Mouse (Mus musculus) midbrain, embryonic 15.5 days (tissue): Measurements from ENCODE around the gene Olfr485. TPM values are rescaled to one million over a fixed set of nuclear protein-coding genes. Genes with fewer than 3 reads are reported as not detected.
"Not testable (repeated sequence)": the region's sequence is repeated elsewhere in the genome, so short reads cannot be mapped to it uniquely, and the experiment has no call there.

Experiments used
- ATAC-seq: fragments of 200-750 bp; cut with Nextera tagmentation; replicated peaks from 2 replicates; pipeline ENCODE4 v1.8.0; 2017; ENCODE audit warnings: moderate TSS enrichment
- H3K27ac ChIP-seq: fragments of 300-500 bp; sonication (generic); 2 replicates; pipeline ENCODE4 v1.5.1; 2015; ENCODE audit warnings: mild to moderate bottlenecking, inconsistent platforms
- H3K27me3 ChIP-seq: fragments of 300-500 bp; sonication (generic); replicated peaks from 2 replicates; pipeline ENCODE4 v1.6.1; 2015; ENCODE audit warnings: inconsistent platforms
- H3K36me3 ChIP-seq: fragments of 300-500 bp; sonication (generic); replicated peaks from 2 replicates; pipeline ENCODE4 v1.6.1; 2015; ENCODE audit warnings: inconsistent platforms
- H3K4me1 ChIP-seq: fragments of 300-500 bp; sonication (generic); 2 replicates; pipeline ENCODE4 v1.6.1; 2015; ENCODE audit warnings: inconsistent platforms
- H3K4me2 ChIP-seq: fragments of 300-500 bp; sonication (generic); 2 replicates; pipeline ENCODE4 v1.6.1; 2015; ENCODE audit warnings: inconsistent platforms, mild to moderate bottlenecking, moderate library complexity
- H3K4me3 ChIP-seq: fragments of 300-500 bp; sonication (generic); 2 replicates; pipeline ENCODE4 v1.5.1; 2015; ENCODE audit warnings: mild to moderate bottlenecking, inconsistent platforms
- H3K9ac ChIP-seq: fragments of 300-500 bp; sonication (generic); 2 replicates; pipeline ENCODE4 v1.6.1; 2015; ENCODE audit warnings: mild to moderate bottlenecking, inconsistent platforms
- H3K9me3 ChIP-seq: fragments of 300-500 bp; sonication (generic); 2 replicates; pipeline ENCODE4 v1.6.1; 2016; ENCODE audit warnings: inconsistent platforms
- WGBS: fragments of 180-500 bp; shearing (Covaris S2); methylation state at CpG from one replicate; pipeline ENCODE4 v1.1.7; 2015; ENCODE audit warnings: mixed read lengths; 5-methylcytosine and 5-hydroxymethylcytosine counted together
- polyA plus RNA-seq: library from polyadenylated mRNA; unstranded; fragments of >200 nt; fragmentation: Nextera tagmentation; extraction: Ambion mirVana; gene quantifications from 2 replicates; pipeline ENCODE4 v1.2.1, GENCODE M21; 2015

Olfr485 gene
- polyA plus RNA-seq = not detected in 2 replicates

- no peaks in the 10 kb centered on the region for H3K9me3 ChIP-seq
- ATAC-seq = no peak
- no peaks in the 10 kb centered on the region for H3K4me1 ChIP-seq
- H3K9ac ChIP-seq = no peak within 1 kb of the TSS
- H3K4me3 ChIP-seq = no peak within 1 kb of the TSS
- H3K27ac ChIP-seq = no peak within 1 kb of the TSS
- no peak within 1 kb of the TSS for H3K4me2 ChIP-seq
- no peaks in the 10 kb centered on the region for H3K36me3 ChIP-seq
- no peaks in the 10 kb centered on the region for H3K27me3 ChIP-seq
Measured at GRCm38 (mm10) chr7:108159771-108160170, at the start of gene Olfr485. Gene Olfr485, minus strand, starts transcription at chr7:108159871.

GRCm38 (mm10) chr7:108196938-108197337 lies 37.3 kb upstream of the Olfr485 start:
- H3K27ac ChIP-seq = no peak overlapping the region
- H3K9me3 ChIP-seq = no peaks in the 10 kb centered on the region
- no peak overlapping the region for H3K4me2 ChIP-seq
- H3K36me3 ChIP-seq = no peaks in the 10 kb centered on the region
- no peak for ATAC-seq
- H3K4me1 ChIP-seq = no peaks in the 10 kb centered on the region
- H3K9ac ChIP-seq = no peak overlapping the region
- 58% methylated on average over 6 of the region's 6 CpGs for WGBS
- no peaks in the 10 kb centered on the region for H3K27me3 ChIP-seq
- H3K4me3 ChIP-seq = no peak overlapping the region

GRCm38 (mm10) chr7:108196337-108196736 lies 36.7 kb upstream of the Olfr485 start:
- not testable (repeated sequence) for H3K27me3 ChIP-seq, H3K36me3 ChIP-seq, H3K9ac ChIP-seq, H3K27ac ChIP-seq, H3K4me3 ChIP-seq, H3K4me2 ChIP-seq, H3K9me3 ChIP-seq, ATAC-seq, H3K4me1 ChIP-seq
- WGBS = 51% methylated on average over 3 of the region's 3 CpGs

GRCm38 (mm10) chr7:108192714-108193113 lies 33.0 kb upstream of the Olfr485 start:
- H3K9me3 ChIP-seq, H3K4me2 ChIP-seq, ATAC-seq, H3K9ac ChIP-seq, H3K4me3 ChIP-seq, H3K4me1 ChIP-seq, H3K27me3 ChIP-seq, H3K36me3 ChIP-seq, H3K27ac ChIP-seq: not testable (repeated sequence)
- 42% methylated on average over 1 of the region's 1 CpGs for WGBS

GRCm38 (mm10) chr7:108191196-108191595 lies 31.5 kb upstream of the Olfr485 start:
- H3K4me3 ChIP-seq, H3K36me3 ChIP-seq, H3K4me1 ChIP-seq, H3K4me2 ChIP-seq, H3K9ac ChIP-seq, H3K27me3 ChIP-seq, H3K9me3 ChIP-seq, ATAC-seq, H3K27ac ChIP-seq: not testable (repeated sequence)
- WGBS = 33% methylated on average over 2 of the region's 2 CpGs

GRCm38 (mm10) chr7:108185237-108185636 lies 25.6 kb upstream of the Olfr485 start:
- ATAC-seq, H3K4me2 ChIP-seq, H3K9ac ChIP-seq, H3K27ac ChIP-seq, H3K27me3 ChIP-seq, H3K4me3 ChIP-seq, H3K9me3 ChIP-seq, H3K4me1 ChIP-seq, H3K36me3 ChIP-seq: not testable (repeated sequence)
- WGBS = 83% methylated on average over 2 of the region's 2 CpGs

GRCm38 (mm10) chr7:108184401-108184800 lies 24.7 kb upstream of the Olfr485 start:
- H3K9ac ChIP-seq, H3K27me3 ChIP-seq, H3K36me3 ChIP-seq, H3K9me3 ChIP-seq, H3K27ac ChIP-seq, H3K4me3 ChIP-seq, H3K4me1 ChIP-seq, ATAC-seq, H3K4me2 ChIP-seq: not testable (repeated sequence)
- WGBS = 79% methylated on average over 3 of the region's 3 CpGs

- not testable (repeated sequence) for H3K27ac ChIP-seq, H3K9me3 ChIP-seq, ATAC-seq, H3K9ac ChIP-seq, H3K4me1 ChIP-seq, H3K27me3 ChIP-seq, H3K4me3 ChIP-seq, H3K4me2 ChIP-seq, H3K36me3 ChIP-seq
- 96% methylated on average over 1 of the region's 1 CpGs for WGBS
Measured at GRCm38 (mm10) chr7:108172642-108173041, 13.0 kb upstream of the Olfr485 start, which contains the start of gene Olfr486. Gene Olfr486, minus strand, starts transcription at chr7:108172742.

- H3K4me2 ChIP-seq = no peak within 1 kb of the TSS
- no peak for ATAC-seq
- no peaks in the 10 kb centered on the region for H3K9me3 ChIP-seq
- no peak within 1 kb of the TSS for H3K9ac ChIP-seq
- no peak within 1 kb of the TSS for H3K27ac ChIP-seq
- no peaks in the 10 kb centered on the region for H3K4me1 ChIP-seq
- no peaks in the 10 kb centered on the region for H3K27me3 ChIP-seq
- no peaks in the 10 kb centered on the region for H3K36me3 ChIP-seq
- H3K4me3 ChIP-seq = no peak within 1 kb of the TSS
Measured at GRCm38 (mm10) chr7:108127349-108127748, 32.3 kb downstream of the Olfr485 start, which contains the start of gene Olfr484. Gene Olfr484, minus strand, starts transcription at chr7:108127449.

- H3K36me3 ChIP-seq = no peaks in the 10 kb centered on the region
- H3K9me3 ChIP-seq = no peaks in the 10 kb centered on the region
- H3K4me1 ChIP-seq = no peaks in the 10 kb centered on the region
- H3K4me2 ChIP-seq = no peak overlapping the region
- no peak overlapping the region for H3K27ac ChIP-seq
- 74% methylated on average over 1 of the region's 1 CpGs for WGBS
- no peak overlapping the region for H3K4me3 ChIP-seq
- no peak overlapping the region for H3K9ac ChIP-seq
- no peaks in the 10 kb centered on the region for H3K27me3 ChIP-seq
- no peak for ATAC-seq
Measured at GRCm38 (mm10) chr7:108121416-108121815, 38.3 kb downstream of the Olfr485 start.

- ATAC-seq = no peak
- Histone ChIP-seq H3K4me2 (no peak overlapping the region), H3K4me1 (no peaks in the 10 kb centered on the region), H3K36me3 (no peaks in the 10 kb centered on the region), H3K9me3 (no peaks in the 10 kb centered on the region), H3K27me3 (no peaks in the 10 kb centered on the region), H3K9ac (no peak overlapping the region), H3K27ac (no peak overlapping the region), H3K4me3 (no peak overlapping the region)
- WGBS = 17% methylated on average over 1 of the region's 1 CpGs
Measured at GRCm38 (mm10) chr7:108120681-108121080, 39.0 kb downstream of the Olfr485 start.
